Mouse (Mus musculus): ENCODE data around the gene Tle2.

DNA sequence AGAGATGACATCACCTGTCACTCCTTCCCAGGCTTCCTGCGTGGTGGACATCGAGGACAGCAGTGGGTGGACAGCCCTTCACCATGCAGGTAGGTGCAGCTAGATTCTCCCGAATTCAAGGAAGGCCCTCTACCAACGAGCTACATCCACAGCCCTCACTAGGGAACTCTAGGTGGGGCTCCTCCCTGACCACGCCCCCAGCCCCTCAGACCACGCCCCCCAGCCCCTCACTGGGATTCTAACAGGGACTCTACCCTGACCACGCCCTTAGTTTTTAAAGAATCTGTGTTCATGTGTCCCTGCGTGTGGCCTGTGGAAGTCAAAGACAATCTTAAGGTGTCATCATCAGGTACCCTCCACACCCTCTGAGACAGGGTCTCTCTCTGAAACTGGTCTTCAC is 62.0 kb downstream of the Tle2 start:
- no peak for TF ChIP-seq CTCF (IDR thresholded peaks at IDR 0.05; ENCODE audit: low read depth, low read length)
- no peak for TF ChIP-seq GATA1 (IDR thresholded peaks at IDR 0.05; ENCODE audit: borderline replicate concordance, low read length)
- TF ChIP-seq POLR2AphosphoS5 (IDR thresholded peaks at IDR 0.05; ENCODE audit: insufficient replicate concordance, low read depth, low read length), result no peak
- no peak for TF ChIP-seq TAL1 (conservative IDR thresholded peaks at IDR 0.05; ENCODE audit: low read depth, low read length)
- no peak for TF ChIP-seq GATA2 (IDR thresholded peaks at IDR 0.05; ENCODE audit: borderline replicate concordance, low read depth, low read length)

Data from G1E (cell line).